Mouse (Mus musculus) megakaryocyte, embryonic 14.5 days (primary cell): ENCODE measurements around the gene Cobl.

Source experiments
- FLI1 ChIP-seq: IDR thresholded peaks from 2 replicates; pipeline ENCODE4 v1.6.1; 2012; ENCODE audit warnings: low read length, inconsistent platforms, mixed read lengths
- GATA1 ChIP-seq: IDR thresholded peaks from 3 replicates; pipeline ENCODE4 v1.6.1; 2012; ENCODE audit warnings: mixed read lengths, low read length, inconsistent platforms, borderline replicate concordance

DNA sequence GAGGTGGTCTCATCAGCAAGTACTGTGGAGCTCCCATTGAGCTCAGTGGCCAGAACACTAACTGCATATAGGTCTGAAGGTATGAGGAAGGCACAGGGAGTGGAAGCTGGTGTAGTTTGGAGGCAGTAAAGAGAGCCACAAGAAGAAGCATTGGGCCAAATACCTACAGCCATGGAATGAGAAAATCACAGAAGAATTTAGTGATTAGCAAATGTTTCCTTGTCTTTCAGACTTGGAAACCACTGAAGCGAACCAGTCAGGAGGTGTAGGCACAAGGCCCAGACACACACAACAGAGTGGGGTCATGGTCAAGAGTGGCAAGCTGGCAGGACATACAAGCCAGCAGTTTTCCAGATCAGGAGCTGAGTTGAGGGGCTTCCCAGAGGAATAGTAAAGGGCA is 230.6 kb downstream of the Cobl start:
- TF ChIP-seq GATA1: no peak
- TF ChIP-seq FLI1: no peak
